Mouse (Mus musculus) myocyte (in vitro differentiated cells): Measurements from ENCODE around the gene BC051142. TPM values are rescaled to one million over a fixed set of nuclear protein-coding genes. Genes with fewer than 3 reads are reported as not detected.
"Not testable (repeated sequence)": the region's sequence is repeated elsewhere in the genome, so short reads cannot be mapped to it uniquely, and the experiment has no call there.

Experiments used
- H3K27me3 ChIP-seq: one replicate; pipeline ENCODE4 v1.6.1; 2011; ENCODE audit not compliant: control insufficient read depth, insufficient read depth, insufficient read length
- H3K36me3 ChIP-seq: one replicate; pipeline ENCODE4 v1.6.1; 2011; ENCODE audit not compliant: control insufficient read depth, insufficient read depth
- H3K4me2 ChIP-seq: one replicate; pipeline ENCODE4 v1.6.1; 2011; ENCODE audit warnings: low read depth, control low read depth
- H3K4me3 ChIP-seq: one replicate; pipeline ENCODE4 v1.5.1; 2011; ENCODE audit warnings: mild to moderate bottlenecking, control low read depth, moderate library complexity
- H3K79me2 ChIP-seq: one replicate; pipeline ENCODE4 v1.6.1; 2011; ENCODE audit not compliant: control insufficient read depth, insufficient read depth
- H3ac ChIP-seq: one replicate; pipeline ENCODE4 v1.6.1; 2011; ENCODE audit not compliant: control insufficient read depth, insufficient read length
- CEBPB ChIP-seq: IDR thresholded peaks from 2 replicates; pipeline ENCODE4 v1.6.1; 2011; ENCODE audit warnings: mild to moderate bottlenecking, moderate library complexity; ENCODE audit not compliant: poor library complexity, insufficient read depth, severe bottlenecking
- E2F4 ChIP-seq: IDR thresholded peaks from one replicate; pipeline ENCODE4 v1.6.1; 2011; ENCODE audit warnings: mild to moderate bottlenecking, control low read depth, moderate library complexity; ENCODE audit not compliant: insufficient read depth
- MAX ChIP-seq: IDR thresholded peaks from one replicate; pipeline ENCODE4 v1.6.1; 2011; ENCODE audit warnings: low read depth, mild to moderate bottlenecking, control low read depth
- MYOD1 ChIP-seq, 3 experiments: IDR thresholded peaks; one replicate each; pipeline ENCODE4 v1.6.1; 2011; ENCODE audit warnings: control low read depth in 2 of 3, low read depth in 2 of 3, mild to moderate bottlenecking in 2 of 3, moderate library complexity in 1 of 3; ENCODE audit not compliant: insufficient read length in 2 of 3, control insufficient read depth in 1 of 3
- MYOG ChIP-seq, 3 experiments: IDR thresholded peaks; one replicate each; pipeline ENCODE4 v1.6.1; 2011; ENCODE audit warnings: control low read depth in 2 of 3, low read depth in 2 of 3, mild to moderate bottlenecking in 2 of 3; ENCODE audit not compliant: insufficient read length in 2 of 3, control insufficient read depth in 1 of 3, insufficient read depth in 1 of 3
- POLR2A ChIP-seq: IDR thresholded peaks from one replicate; pipeline ENCODE4 v1.6.1; 2011; ENCODE audit warnings: low read depth, mild to moderate bottlenecking, control low read depth, moderate library complexity; ENCODE audit not compliant: insufficient read length
- POLR2AphosphoS2 ChIP-seq: IDR thresholded peaks from one replicate; pipeline ENCODE4 v1.6.1; 2011; ENCODE audit warnings: low read depth, control low read depth; ENCODE audit not compliant: insufficient read length
- REST ChIP-seq: IDR thresholded peaks from one replicate; pipeline ENCODE4 v1.6.1; 2011; ENCODE audit warnings: mild to moderate bottlenecking, control low read depth, moderate library complexity; ENCODE audit not compliant: insufficient read depth, insufficient read length
- SRF ChIP-seq: IDR thresholded peaks from one replicate; pipeline ENCODE4 v1.6.1; 2011; ENCODE audit warnings: low read depth; ENCODE audit not compliant: control insufficient read depth, insufficient read length
- TCF12 ChIP-seq: IDR thresholded peaks from one replicate; pipeline ENCODE4 v1.6.1; 2011; ENCODE audit warnings: mild to moderate bottlenecking, control low read depth; ENCODE audit not compliant: poor library complexity, insufficient read depth, severe bottlenecking
- TCF3 ChIP-seq: IDR thresholded peaks from one replicate; pipeline ENCODE4 v1.6.1; 2011; ENCODE audit warnings: low read depth, control low read depth; ENCODE audit not compliant: insufficient read length
- USF1 ChIP-seq: IDR thresholded peaks from one replicate; pipeline ENCODE4 v1.6.1; 2011; ENCODE audit warnings: low read depth, mild to moderate bottlenecking, control low read depth, moderate library complexity
- polyA plus RNA-seq: library from polyadenylated mRNA; unstranded; fragments of >200 nt; fragmentation: generic; extraction: Trizol; gene quantifications from one replicate; pipeline ENCODE4 v1.2.1, GENCODE M21; 2012; ENCODE audit warnings: missing spikeins

Gene BC051142
- polyA plus RNA-seq, 1 experiment: not detected

DNA sequence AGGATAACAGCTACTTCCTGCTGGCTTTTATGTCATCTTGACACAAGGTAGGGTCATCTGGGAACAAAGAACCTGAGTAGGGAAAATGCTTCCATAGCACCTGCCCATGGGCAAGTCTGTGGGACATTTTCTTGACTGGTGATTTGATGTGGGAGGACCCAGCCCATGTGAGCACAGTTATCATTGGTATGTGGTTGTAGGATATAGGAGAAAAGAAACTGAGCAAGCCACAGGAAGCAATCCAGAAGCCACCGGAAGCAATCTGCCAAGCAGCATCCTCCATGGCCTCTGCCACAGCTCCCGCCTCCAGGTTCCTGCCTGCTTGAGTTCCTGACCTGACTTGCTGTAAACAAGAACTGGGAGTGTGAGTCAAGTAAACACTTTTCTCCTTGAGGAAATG, 71.9 kb downstream of the BC051142 start:
- no peaks in the 10 kb centered on the region for H3K79me2 ChIP-seq
- no peak for TF ChIP-seq CEBPB
- no peak for TF ChIP-seq REST
- TF ChIP-seq MYOD1 (IDR thresholded peaks at IDR 0.05; ENCODE audit: control insufficient read depth in 1 of 3, insufficient read length in 2 of 3, low read depth in 2 of 3): no peak
- TF ChIP-seq SRF: no peak
- TF ChIP-seq POLR2AphosphoS2: no peak
- no peak for TF ChIP-seq MAX
- no peak for TF ChIP-seq MYOG (IDR thresholded peaks at IDR 0.05; ENCODE audit: control insufficient read depth in 1 of 3, insufficient read depth in 1 of 3, insufficient read length in 2 of 3, low read depth in 2 of 3)
- no peak for TF ChIP-seq TCF12
- TF ChIP-seq POLR2A: no peak
- TF ChIP-seq TCF3: no peak
- no peak for TF ChIP-seq E2F4
- no peak for TF ChIP-seq USF1
- H3K27me3 ChIP-seq: no peaks in the 10 kb centered on the region
- H3ac ChIP-seq: no peak overlapping the region
- no peak overlapping the region for H3K4me2 ChIP-seq
- H3K36me3 ChIP-seq: no peaks in the 10 kb centered on the region
- no peak overlapping the region for H3K4me3 ChIP-seq

DNA sequence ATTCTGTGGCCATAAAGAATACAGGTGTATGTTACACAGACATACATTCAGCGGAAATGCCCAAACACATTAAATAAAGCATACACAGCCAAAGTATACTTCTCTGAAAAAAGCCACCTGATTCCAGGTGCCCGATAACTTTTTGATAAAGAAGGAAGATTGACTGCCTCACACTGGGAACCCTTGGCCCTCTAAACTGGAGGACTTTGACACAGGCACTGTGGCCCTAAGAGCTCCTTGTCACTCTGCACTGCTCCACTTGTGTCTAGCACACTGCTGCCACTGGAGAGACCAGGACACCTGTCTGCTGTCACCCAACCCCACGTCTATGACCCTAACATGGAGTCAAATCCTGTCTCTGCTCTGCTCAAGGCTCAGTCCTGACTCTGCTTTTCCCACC, 76.4 kb downstream of the BC051142 start:
- Histone ChIP-seq H3ac (no peak overlapping the region), H3K27me3 (no peaks in the 10 kb centered on the region), H3K79me2 (no peaks in the 10 kb centered on the region), H3K36me3 (no peaks in the 10 kb centered on the region), H3K4me3 (no peak overlapping the region), H3K4me2 (no peak overlapping the region)
- no peak for TF ChIP-seq E2F4
- TF ChIP-seq USF1: no peak
- TF ChIP-seq TCF12: no peak
- TF ChIP-seq SRF: no peak
- TF ChIP-seq MAX: no peak
- TF ChIP-seq TCF3: no peak
- no peak for TF ChIP-seq POLR2A
- no peak for TF ChIP-seq POLR2AphosphoS2
- TF ChIP-seq REST: no peak
- TF ChIP-seq MYOD1 (IDR thresholded peaks at IDR 0.05; ENCODE audit: control insufficient read depth in 1 of 3, insufficient read length in 2 of 3, low read depth in 2 of 3): no peak

DNA sequence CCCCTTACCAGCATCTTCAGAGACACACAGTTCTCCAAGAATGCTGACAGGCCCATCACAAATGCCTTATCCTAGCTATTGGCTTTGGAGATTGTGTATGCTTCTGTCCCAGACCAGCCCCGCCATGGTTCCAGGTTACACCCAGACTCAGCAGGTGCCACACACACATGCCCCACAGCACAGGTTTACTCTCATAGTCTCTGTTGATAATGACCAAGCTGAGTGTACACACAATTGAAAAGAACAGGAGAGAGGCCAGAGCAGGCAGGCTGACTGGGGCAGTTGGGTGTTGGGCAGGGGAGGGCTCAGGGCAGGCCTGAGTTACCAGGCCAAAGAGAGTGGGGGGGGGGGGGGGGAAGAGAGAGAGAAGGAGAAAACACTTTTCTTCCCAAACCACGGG, 77.8 kb downstream of the BC051142 start:
- TF ChIP-seq POLR2A: no peak
- TF ChIP-seq MYOG (IDR thresholded peaks at IDR 0.05; ENCODE audit: control insufficient read depth in 1 of 3, insufficient read depth in 1 of 3, insufficient read length in 2 of 3, low read depth in 2 of 3): no peak
- TF ChIP-seq TCF12: no peak
- no peak for TF ChIP-seq USF1
- TF ChIP-seq POLR2AphosphoS2: no peak
- H3K4me2 ChIP-seq: no peak overlapping the region
- H3K27me3 ChIP-seq: no peaks in the 10 kb centered on the region
- H3ac ChIP-seq: no peak overlapping the region
- H3K79me2 ChIP-seq: no peaks in the 10 kb centered on the region
- no peak overlapping the region for H3K4me3 ChIP-seq
- H3K36me3 ChIP-seq: no peaks in the 10 kb centered on the region

DNA sequence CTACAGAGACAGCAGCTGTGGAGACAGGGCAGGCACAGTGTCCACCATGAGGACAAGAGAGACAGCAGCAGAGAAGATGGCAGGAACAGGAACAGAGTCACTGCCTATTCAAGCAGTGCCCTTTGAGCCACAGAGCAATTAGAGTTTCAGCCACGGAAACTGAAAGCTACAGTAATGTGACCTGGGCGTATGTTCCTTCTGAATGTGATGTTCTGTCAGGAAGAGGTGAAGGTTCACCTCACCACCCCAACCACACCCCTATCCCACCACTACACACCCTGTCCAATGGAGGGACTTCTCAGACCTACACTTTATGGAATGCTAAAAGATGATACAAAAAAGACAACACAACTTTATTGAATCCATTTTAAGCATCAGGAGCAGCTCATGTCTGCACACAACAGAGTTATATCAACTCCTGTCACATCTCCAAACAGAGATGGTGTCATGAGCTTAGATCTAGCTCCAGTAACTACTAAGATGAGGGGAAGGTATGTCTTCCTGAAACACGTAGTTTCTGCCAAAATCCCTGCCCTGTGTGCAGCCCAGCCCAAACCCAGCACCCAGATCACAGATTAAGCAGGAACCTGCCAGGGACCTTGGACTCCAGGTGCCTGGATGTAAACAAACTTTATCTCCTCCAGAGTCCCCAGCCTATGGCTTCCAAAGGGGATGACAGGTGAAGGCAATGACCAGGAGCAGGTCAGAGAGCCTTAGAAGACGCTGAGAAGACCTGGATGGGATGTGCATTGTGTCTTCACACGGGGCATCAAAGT, 78.8 kb downstream of the BC051142 start, which contains the start of gene Btnl4:
Gene Btnl4, minus strand, starts transcription at position 81 of the 776 bp plus-strand sequence.
- not testable (repeated sequence) for H3K79me2 ChIP-seq, H3K4me2 ChIP-seq, H3K36me3 ChIP-seq, H3K4me3 ChIP-seq, H3ac ChIP-seq, H3K27me3 ChIP-seq

DNA sequence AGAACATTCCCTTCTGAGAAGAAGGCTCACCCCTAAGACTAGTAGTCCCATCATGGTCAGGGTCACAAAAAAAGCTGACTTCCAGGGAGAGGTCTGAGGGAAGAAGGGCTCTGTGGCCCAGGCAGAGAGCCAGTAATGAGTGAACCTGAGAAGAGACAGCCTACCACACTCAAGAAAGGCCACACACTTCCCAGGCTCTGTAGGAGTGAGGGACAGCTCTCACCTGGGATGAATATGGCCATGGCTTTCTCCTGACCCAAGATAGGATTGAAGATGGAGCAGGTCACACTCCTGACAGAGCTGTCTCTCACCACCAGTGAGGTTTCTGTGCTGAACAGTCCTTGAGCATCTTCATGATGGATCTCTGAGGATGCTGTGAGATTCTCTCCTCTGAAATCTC, 94.2 kb downstream of the BC051142 start:
- Histone ChIP-seq H3ac (no peak overlapping the region), H3K79me2 (no peaks in the 10 kb centered on the region), H3K36me3 (no peaks in the 10 kb centered on the region), H3K4me3 (no peak overlapping the region), H3K27me3 (no peaks in the 10 kb centered on the region), H3K4me2 (no peak overlapping the region)
- TF ChIP-seq TCF12: no peak
- no peak for TF ChIP-seq TCF3
- no peak for TF ChIP-seq USF1
- TF ChIP-seq CEBPB: no peak
- TF ChIP-seq REST: no peak
- TF ChIP-seq MYOD1 (IDR thresholded peaks at IDR 0.05; ENCODE audit: control insufficient read depth in 1 of 3, insufficient read length in 2 of 3, low read depth in 2 of 3): no peak
- TF ChIP-seq SRF: no peak
- TF ChIP-seq POLR2A: no peak
- TF ChIP-seq MYOG (IDR thresholded peaks at IDR 0.05; ENCODE audit: control insufficient read depth in 1 of 3, insufficient read depth in 1 of 3, insufficient read length in 2 of 3, low read depth in 2 of 3): no peak

DNA sequence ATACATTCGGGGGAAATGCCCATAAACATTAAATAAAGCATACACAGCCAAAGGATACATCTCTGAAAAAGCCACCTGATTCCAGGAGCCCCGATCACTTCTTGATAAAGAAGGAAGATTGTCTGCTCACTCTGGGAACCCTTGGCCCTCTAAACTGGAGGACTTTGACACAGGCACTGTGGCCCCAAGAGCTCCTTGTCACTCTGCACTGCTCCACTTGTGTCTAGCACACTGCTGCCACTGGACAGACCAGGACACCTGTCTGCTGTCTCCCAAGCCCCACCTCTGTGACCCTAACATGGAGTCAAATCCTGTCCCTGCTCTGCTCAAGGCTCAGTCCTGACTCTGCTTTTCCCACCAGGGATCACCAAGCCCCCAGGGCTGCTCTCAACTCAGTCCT, 96.5 kb downstream of the BC051142 start:
- not testable (repeated sequence) for H3K27me3 ChIP-seq, H3K79me2 ChIP-seq, H3ac ChIP-seq, H3K36me3 ChIP-seq, H3K4me2 ChIP-seq, H3K4me3 ChIP-seq
